Mouse (Mus musculus): ENCODE data around the gene Spint4.

- TF ChIP-seq POLR2A (IDR thresholded peaks at IDR 0.05; ENCODE audit: low read depth, low read length) (no peak), IRF4 (IDR thresholded peaks at IDR 0.05; ENCODE audit: low read depth, low read length) (no peak), CTCF (conservative IDR thresholded peaks at IDR 0.05 in 1 of 2, IDR thresholded peaks at IDR 0.05 in 1 of 2; ENCODE audit: low read depth in 2 of 2, low read length in 2 of 2) (no peak), NELFE (IDR thresholded peaks at IDR 0.05; ENCODE audit: low read depth, low read length) (no peak), EP300 (IDR thresholded peaks at IDR 0.05; ENCODE audit: low read length) (no peak), SIN3A (IDR thresholded peaks at IDR 0.05; ENCODE audit: low read length) (no peak), TCF12 (IDR thresholded peaks at IDR 0.05; ENCODE audit: low read depth, low read length) (no peak), ZC3H11A (IDR thresholded peaks at IDR 0.05; ENCODE audit: low read depth, low read length) (no peak), CHD1 (IDR thresholded peaks at IDR 0.05; ENCODE audit: low read depth, low read length) (no peak)
Measured at GRCm38 (mm10) chr2:164748191-164748590, 49.9 kb downstream of the Spint4 start.
